Mouse (Mus musculus) forebrain, postnatal 0 days (tissue): ENCODE results near the gene Galns. TPM values are rescaled to one million over a fixed set of nuclear protein-coding genes. Genes with fewer than 3 reads are reported as not detected.

Source experiments
- ATAC-seq: fragments of 200-750 bp; cut with Nextera tagmentation; 2 replicates; pipeline ENCODE4 v1.8.0; 2017; ENCODE audit warnings: mild to moderate bottlenecking, moderate library complexity
- DNase-seq: peaks from one replicate; pipeline ENCODE4 v3.0.0-alpha.2; 2015
- H3K27ac ChIP-seq: fragments of 300-500 bp; sonication (generic); 2 replicates; pipeline ENCODE4 v1.5.1; 2014; ENCODE audit warnings: low read depth, mild to moderate bottlenecking, antibody characterized with exemption, low read length, moderate library complexity, mixed read lengths
- H3K27me3 ChIP-seq: fragments of 300-500 bp; sonication (generic); 2 replicates; pipeline ENCODE4 v1.6.1; 2014; ENCODE audit warnings: mild to moderate bottlenecking, low read length, mixed read lengths; ENCODE audit not compliant: insufficient read depth
- H3K36me3 ChIP-seq: fragments of 300-500 bp; sonication (generic); 2 replicates; pipeline ENCODE4 v1.6.1; 2014; ENCODE audit warnings: mild to moderate bottlenecking, moderate library complexity; ENCODE audit not compliant: insufficient read depth
- H3K4me1 ChIP-seq: fragments of 300-500 bp; sonication (generic); 2 replicates; pipeline ENCODE4 v1.6.1; 2014; ENCODE audit warnings: antibody characterized with exemption; ENCODE audit not compliant: insufficient read depth
- H3K4me2 ChIP-seq: fragments of 300-500 bp; sonication (generic); 2 replicates; pipeline ENCODE4 v1.6.1; 2014; ENCODE audit warnings: low read depth, mild to moderate bottlenecking, moderate library complexity
- H3K4me3 ChIP-seq: fragments of 300-500 bp; sonication (generic); 2 replicates; pipeline ENCODE4 v1.5.1; 2014; ENCODE audit warnings: low read depth, low read length, mixed read lengths
- H3K9ac ChIP-seq: fragments of 300-500 bp; sonication (generic); 2 replicates; pipeline ENCODE4 v1.6.1; 2014; ENCODE audit warnings: mild to moderate bottlenecking
- H3K9me3 ChIP-seq: fragments of 300-500 bp; sonication (generic); 2 replicates; pipeline ENCODE4 v1.6.1; 2016; ENCODE audit warnings: low read length
- CTCF ChIP-seq: sonication (generic); IDR thresholded peaks from 2 replicates; pipeline ENCODE4 v1.5.1; 2016; ENCODE audit warnings: antibody characterized with exemption, control low read depth, low read depth
- WGBS: fragments of 180-500 bp; shearing (Covaris S2); extraction: QIAGEN DNeasy Blood & Tissue Kit; methylation state at CpG from one replicate; pipeline ENCODE4 v1.1.7; 2014; 5-methylcytosine and 5-hydroxymethylcytosine counted together
- polyA plus RNA-seq: library from polyadenylated mRNA; unstranded; fragments of >200 nt; fragmentation: Nextera tagmentation; extraction: Ambion mirVana; gene quantifications from 2 replicates; pipeline ENCODE4 v1.2.1, GENCODE M21; 2015
- total RNA-seq: library from RNA; depleted of rRNA; stranded (reverse); fragments of >200 nt; gene quantifications from 2 replicates; pipeline ENCODE4 v1.2.3, GENCODE M21; 2014

The Galns gene
- total and polyA plus RNA-seq, 2 experiments from 2014 or later: 8.4 to 12.8 TPM

DNA sequence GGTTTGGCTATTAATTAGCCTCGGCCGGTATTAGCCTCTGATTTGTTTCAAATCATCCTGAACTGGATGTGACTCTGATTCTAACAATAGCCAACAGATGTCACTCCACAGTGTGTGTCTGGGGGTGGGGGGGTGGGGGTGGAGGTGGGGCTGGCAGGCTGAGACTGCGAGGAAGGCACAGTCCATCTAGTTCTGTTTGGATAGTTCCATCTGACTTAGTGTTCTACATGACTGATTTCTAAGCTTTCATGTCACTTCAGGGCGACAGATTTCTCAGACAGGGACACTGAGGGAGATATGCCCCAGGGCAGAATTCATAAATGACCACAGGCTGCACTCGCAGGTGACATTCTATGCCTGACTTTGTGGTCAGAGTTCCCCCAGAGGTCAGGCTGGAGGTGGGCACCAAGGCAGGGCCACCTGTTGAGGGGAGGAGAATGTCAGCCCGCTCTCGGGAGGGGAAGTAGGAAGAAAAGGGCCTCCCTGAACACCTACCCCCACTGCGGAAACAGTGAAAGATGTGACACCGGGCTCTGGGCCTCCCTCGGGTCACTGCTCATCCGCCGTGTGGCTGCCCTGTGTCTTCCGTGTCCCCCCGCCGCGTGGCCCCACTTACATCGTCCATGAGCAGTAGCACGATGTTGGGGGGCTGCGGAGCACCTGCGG, 518 bp downstream of the Galns start:
- no peak for TF ChIP-seq CTCF
- peak overlapping the region; percentile 68 for H3K4me3 ChIP-seq
- H3K4me1 ChIP-seq: peaks cover 15% of the 10 kb centered on the region
- H3K36me3 ChIP-seq: peaks cover 12% of the 10 kb centered on the region; the same call in 1 of the 2 replicates
- no peak for DNase-seq
- peak overlapping the region; percentile 72 for H3K27ac ChIP-seq
- H3K9ac ChIP-seq: peak overlapping the region; percentile 79
- peak overlapping the region; percentile 89 for H3K4me2 ChIP-seq
- no peak for ATAC-seq
- WGBS: 2% methylated on average over 20 of the region's 20 CpGs
- no peaks in the 10 kb centered on the region for H3K9me3 ChIP-seq
- no peaks in the 10 kb centered on the region for H3K27me3 ChIP-seq

DNA sequence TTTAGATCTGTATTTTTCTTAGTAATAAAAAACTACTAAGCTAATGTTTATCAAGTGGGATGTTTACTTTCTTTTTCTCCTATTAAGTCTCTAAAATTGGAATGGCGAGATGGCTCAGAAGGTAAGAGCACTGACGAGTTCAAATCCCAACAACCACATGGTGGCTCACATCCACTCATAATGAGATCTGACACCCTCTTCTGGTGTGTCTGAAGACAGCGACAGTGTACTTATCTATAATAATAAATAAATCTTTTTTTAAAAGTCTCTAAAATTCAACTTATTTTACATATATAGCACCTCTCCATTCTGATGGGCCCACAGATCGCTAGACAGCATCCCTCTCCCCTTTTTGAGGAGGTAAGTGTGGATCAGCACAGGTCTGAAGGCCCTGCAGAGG, 1.1 kb downstream of the Galns start:
- Histone ChIP-seq H3K4me1 (peaks cover 15% of the 10 kb centered on the region), H3K4me2 (peak overlapping the region; percentile 89), H3K36me3 (peaks cover 9% of the 10 kb centered on the region; the same call in 1 of the 2 replicates), H3K27ac (no peak overlapping the region), H3K4me3 (no peak overlapping the region), H3K27me3 (no peaks in the 10 kb centered on the region), H3K9ac (no peak overlapping the region), H3K9me3 (no peaks in the 10 kb centered on the region)
- TF ChIP-seq CTCF: peak; percentile 21; the same call in 1 of the 2 replicates
- 46% methylated on average over 4 of the region's 4 CpGs for WGBS
- ATAC-seq (no peak), DNase-seq (no peak)

GRCm38 (mm10) chr8:122606810-122607209, 4.5 kb downstream of the Galns start:
- WGBS: 76% methylated on average over 11 of the region's 12 CpGs
- H3K9me3 ChIP-seq: no peaks in the 10 kb centered on the region
- no peaks in the 10 kb centered on the region for H3K36me3 ChIP-seq
- DNase-seq (no peak), ATAC-seq (no peak)
- no peak for TF ChIP-seq CTCF
- no peak overlapping the region for H3K4me2 ChIP-seq
- H3K27me3 ChIP-seq: no peaks in the 10 kb centered on the region
- no peak overlapping the region for H3K9ac ChIP-seq
- H3K4me1 ChIP-seq: peaks cover 6% of the 10 kb centered on the region; the same call in 1 of the 2 replicates
- no peak overlapping the region for H3K27ac ChIP-seq
- no peak overlapping the region for H3K4me3 ChIP-seq

DNA sequence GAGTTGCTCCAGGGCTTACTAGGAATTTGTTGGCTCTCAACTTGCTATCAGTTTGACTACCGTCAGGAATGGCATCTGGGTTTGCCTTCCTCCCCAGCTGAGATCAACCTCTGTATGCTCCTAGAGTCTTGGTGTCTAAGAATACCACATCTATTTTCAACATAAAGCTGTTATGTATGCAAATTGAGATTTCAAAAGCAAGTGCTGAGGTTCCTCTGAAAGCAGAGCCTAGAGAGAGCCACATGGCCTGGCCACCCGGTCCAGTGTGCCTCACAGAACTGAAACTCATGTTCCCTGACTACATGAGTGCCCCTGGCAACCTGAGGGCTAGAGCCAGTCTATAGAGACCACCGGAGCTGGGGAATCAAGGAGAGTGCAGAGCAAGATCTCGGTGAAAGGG, 5.9 kb downstream of the Galns start:
- ATAC-seq: no peak
- H3K36me3 ChIP-seq: no peaks in the 10 kb centered on the region
- H3K4me3 ChIP-seq: no peak overlapping the region
- H3K4me2 ChIP-seq: no peak overlapping the region
- no peak for TF ChIP-seq CTCF
- no peak overlapping the region for H3K9ac ChIP-seq
- H3K9me3 ChIP-seq: no peaks in the 10 kb centered on the region
- no peak overlapping the region for H3K27ac ChIP-seq
- DNase-seq: no peak
- no peaks in the 10 kb centered on the region for H3K27me3 ChIP-seq
- 73% methylated on average over 4 of the region's 4 CpGs for WGBS
- H3K4me1 ChIP-seq: peaks cover 2% of the 10 kb centered on the region; the same call in 1 of the 2 replicates

- Histone ChIP-seq H3K9ac (no peak overlapping the region), H3K4me1 (no peaks in the 10 kb centered on the region), H3K36me3 (no peaks in the 10 kb centered on the region), H3K9me3 (no peaks in the 10 kb centered on the region), H3K4me2 (no peak overlapping the region), H3K27me3 (no peaks in the 10 kb centered on the region), H3K4me3 (no peak overlapping the region), H3K27ac (no peak overlapping the region)
- ATAC-seq: no peak
- no peak for DNase-seq
- TF ChIP-seq CTCF: no peak
- WGBS: 65% methylated on average over 1 of the region's 1 CpGs
Measured at GRCm38 (mm10) chr8:122604640-122605039, 6.6 kb downstream of the Galns start.

GRCm38 (mm10) chr8:122600666-122601065, 10.6 kb downstream of the Galns start:
- Histone ChIP-seq H3K4me1 (no peaks in the 10 kb centered on the region), H3K27ac (no peak overlapping the region), H3K27me3 (no peaks in the 10 kb centered on the region), H3K9me3 (no peaks in the 10 kb centered on the region), H3K4me3 (no peak overlapping the region), H3K36me3 (no peaks in the 10 kb centered on the region), H3K4me2 (no peak overlapping the region), H3K9ac (no peak overlapping the region)
- ATAC-seq (no peak), DNase-seq (no peak)
- TF ChIP-seq CTCF: no peak
- 89% methylated on average over 9 of the region's 9 CpGs for WGBS

DNA sequence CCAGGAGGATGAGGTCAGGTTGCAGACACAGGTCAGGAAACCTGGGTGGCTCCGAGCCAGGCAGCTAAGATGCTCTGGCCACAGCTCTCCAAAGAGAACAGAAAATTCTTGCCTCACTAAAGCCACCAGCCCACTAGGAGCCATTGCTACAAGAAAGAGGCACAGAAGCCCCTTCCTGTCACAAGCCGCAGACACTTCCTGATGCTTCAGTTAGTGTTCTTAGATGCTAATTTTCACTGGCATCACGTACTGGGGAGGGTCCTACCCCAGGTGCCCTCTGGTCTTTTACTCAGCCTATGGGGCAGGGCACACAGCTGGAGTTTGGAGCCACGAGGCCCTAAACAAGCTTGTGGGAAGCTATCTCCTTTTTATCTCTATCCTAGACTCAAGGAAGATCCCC, 15.2 kb downstream of the Galns start:
- WGBS: 56% methylated on average over 4 of the region's 4 CpGs
- Histone ChIP-seq H3K27ac (no peak overlapping the region), H3K4me1 (no peaks in the 10 kb centered on the region), H3K4me2 (no peak overlapping the region), H3K36me3 (no peaks in the 10 kb centered on the region), H3K27me3 (no peaks in the 10 kb centered on the region), H3K9ac (no peak overlapping the region), H3K4me3 (no peak overlapping the region), H3K9me3 (no peaks in the 10 kb centered on the region)
- TF ChIP-seq CTCF: no peak
- no peak for ATAC-seq
- DNase-seq: no peak
